Mouse (Mus musculus) testis, adult 2 months (tissue): ENCODE results near the gene Xab2.

Source experiments
- CTCF ChIP-seq: fragments of 200-500 bp; IDR thresholded peaks from 2 replicates; pipeline ENCODE4 v1.5.1; 2012; ENCODE audit warnings: low read depth, mild to moderate bottlenecking, inconsistent platforms, low read length, moderate library complexity; ENCODE audit not compliant: control insufficient read depth, insufficient read depth, insufficient replicate concordance
- POLR2A ChIP-seq: fragments of 200-500 bp; IDR thresholded peaks from 2 replicates; pipeline ENCODE4 v1.6.1; 2012; ENCODE audit warnings: low read depth, mild to moderate bottlenecking, inconsistent platforms, low read length, moderate library complexity; ENCODE audit not compliant: control insufficient read depth

DNA sequence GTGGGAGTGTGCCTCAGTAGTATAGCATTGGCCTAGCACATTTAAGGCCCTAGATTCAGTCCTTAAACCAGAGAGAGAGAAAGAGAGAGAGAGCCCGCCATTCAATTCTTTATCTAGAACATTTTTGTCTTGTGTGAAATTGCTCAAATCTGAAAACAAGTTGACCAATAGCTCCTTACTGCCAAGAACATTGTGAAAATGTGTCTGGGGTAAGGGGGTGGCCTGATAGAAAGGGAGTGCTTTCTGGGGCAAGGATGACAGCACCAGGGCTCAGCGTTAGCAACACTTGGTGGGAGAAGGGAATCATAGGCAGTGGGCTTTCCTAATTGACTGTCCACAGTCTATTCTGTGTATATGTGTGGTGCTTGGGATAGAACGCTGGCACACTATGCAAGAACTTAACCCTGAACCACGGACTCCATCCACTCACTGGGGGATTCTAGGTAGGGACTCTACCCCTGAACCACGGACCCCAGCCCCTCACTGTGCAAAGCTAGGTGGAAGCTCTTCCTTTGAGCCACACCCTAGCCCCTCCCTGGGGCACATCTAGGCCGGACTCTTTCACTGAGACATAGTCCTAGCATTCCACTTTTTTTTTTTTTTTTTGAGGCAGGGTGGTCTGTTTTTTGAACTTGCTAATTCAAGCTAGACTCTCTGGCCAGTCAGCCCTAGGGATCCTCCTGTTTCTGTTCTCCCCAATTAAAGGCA lies 25.9 kb upstream of the Xab2 start:
- TF ChIP-seq CTCF (no peak), POLR2A (no peak)
